Mouse (Mus musculus) heart, postnatal 4 days (tissue): Measurements from ENCODE around the gene Tuba3a. TPM values are rescaled to one million over a fixed set of nuclear protein-coding genes. Genes with fewer than 3 reads are reported as not detected.

Source experiments
- DNase-seq: peaks from one replicate; pipeline ENCODE4 v3.0.0; 2021
- total RNA-seq, 2 experiments: library from RNA; stranded (reverse); gene quantifications; 2 replicates each; pipeline ENCODE4 v1.2.3; 2021

Gene Tuba3a
- not detected for total RNA-seq

DNA sequence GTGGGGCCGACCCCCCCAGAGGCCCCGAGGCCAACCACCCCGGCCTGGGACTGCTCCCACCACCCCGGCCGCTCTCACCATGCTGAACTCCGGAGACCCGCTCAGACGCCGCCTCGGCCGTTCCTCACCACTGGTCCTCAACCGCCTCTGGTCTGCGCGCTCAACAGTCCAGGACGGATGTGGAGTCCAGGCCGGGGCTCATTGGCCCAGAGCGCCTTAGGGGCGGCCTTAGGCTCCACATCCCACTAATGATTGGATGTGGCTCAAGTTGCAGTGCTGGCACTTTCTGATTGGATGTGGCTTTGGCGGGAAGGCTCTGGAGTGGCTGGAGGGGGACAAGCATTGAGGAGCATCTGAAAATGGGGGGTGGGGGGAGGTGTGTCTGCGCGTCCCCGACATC lies at the start of gene Tuba3a:
Tuba3a (minus strand) TSS at position 153 of the 400 bp plus-strand sequence.
- no peak for DNase-seq

DNA sequence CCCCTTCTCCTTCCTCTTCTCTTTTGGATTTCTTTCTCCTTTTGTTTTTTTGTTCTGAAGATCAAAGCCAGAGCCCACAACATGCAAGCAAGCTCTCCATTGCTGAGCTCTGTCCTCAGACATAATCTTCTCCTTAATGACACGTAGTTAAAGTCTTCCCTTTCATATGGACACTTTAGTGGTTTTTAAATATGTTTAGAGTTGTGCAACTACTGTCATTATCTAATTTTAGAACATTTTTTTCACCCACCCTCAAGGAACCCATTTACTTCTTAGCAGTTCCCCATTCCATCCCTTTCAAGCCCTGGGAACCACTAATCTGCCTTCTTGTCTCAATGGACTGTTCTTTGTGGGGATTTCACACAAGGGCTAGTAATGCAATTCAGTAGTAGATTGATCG lies 48.5 kb upstream of the Tuba3a start:
- DNase-seq, result no peak

DNA sequence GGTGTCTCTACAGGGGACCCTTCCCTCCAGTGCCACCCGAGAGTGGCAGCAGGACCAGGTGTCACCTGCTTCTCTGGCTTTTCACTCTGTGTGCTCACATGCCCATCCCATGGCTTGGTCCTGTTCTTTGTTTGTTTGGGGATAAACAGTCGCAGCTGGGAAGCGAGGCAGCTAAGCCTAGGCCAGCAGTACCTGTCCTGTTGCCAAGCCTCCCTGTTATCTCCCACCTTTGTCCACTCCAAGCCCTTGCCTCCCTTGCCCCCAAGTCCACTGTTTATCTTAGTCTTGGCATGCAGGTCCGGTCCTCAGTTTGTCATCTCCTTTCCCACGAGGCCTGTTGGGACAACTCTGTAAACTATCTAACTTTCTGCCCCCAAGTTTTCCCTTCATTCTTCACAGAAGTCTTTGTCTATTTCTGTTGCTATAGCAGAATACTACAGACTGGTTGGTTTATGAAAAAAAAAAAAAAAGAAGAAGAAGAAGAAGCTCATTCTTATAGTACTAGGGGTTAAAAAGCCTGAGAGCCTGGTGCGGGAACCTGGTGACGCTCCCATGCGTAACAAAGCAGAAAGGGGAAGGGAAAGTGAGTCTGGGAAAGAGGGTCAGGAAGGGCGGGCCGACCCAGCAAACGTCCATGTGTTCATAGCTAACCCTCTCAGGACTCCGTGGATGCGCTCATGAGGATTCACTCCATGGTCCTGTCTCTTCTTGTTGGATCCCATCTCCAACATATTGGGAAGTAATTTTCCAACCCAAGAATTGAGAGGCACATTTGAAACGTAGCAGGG lies 47.5 kb upstream of the Tuba3a start:
- DNase-seq, result no peak

DNA sequence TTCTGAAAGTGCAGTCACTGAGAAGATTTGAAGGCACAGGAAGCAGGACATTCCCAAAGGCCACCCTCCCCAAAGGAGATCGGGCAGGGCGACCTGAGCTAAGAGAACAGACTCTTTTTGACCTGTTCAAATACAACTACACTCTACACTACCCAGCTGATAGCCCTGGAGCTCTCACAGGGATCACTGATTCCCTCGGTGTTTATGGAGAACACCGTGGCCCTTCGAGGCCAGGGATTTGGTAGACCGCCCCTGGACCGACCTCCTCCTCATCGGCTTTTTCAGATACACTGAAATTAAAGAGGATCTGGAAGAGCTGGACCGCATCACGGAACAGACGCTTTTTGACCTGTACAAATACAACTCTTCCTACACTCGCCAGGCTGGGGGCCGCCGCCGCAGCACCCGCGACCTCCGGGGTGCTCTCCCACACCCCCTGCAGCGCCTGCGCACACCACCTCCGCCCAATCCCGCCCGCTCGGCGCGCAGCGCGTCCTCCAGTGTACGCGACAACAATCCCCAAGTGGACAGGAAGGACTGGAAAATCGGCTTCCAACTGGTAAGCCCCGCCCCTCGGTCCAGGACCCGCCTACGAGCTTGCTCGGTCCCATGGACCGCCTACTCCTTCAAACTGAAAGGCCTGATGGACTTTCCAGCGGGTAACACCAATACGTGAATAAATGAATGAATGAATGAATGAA lies 44.9 kb upstream of the Tuba3a start:
- peak; percentile 94 for DNase-seq

DNA sequence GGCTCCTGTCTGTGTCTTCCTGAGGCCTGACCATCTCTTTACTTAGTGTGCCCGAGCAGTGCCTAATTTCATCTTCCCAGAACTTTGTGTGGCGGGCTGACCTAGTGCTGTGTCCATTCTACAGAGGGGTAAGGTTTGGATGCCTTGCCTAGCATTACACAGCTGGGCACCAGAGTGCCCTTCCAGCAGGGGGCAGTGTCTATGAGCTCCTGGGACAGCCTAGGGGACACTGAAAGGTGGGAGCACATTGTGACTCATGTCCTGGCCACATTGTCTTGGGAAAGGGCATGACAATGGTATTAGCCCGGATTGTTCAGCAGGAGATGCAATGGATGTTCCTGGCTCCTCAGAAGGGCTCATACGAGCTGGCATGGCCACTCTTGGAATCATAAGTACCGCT lies 42.4 kb upstream of the Tuba3a start:
- DNase-seq, result peak; percentile 59

DNA sequence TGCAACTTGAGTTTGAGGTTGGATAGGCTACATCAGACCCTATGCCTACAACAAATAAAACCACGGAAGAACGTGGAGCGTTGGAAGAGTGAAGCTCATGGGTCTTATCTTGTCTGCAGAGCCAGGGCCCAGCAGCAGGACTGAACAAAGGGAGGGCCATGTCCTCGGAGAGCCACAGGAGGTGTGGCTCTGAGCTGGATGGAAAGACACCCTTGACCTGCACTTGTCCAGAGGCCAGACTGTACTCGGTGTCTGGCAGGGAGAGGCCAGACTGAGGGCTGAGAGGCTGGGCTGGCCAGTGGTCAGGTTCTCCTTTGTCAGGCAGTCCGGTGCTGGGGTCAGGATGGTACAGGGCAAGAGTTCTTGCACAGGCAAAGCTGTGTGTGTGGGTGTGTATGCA lies 39.5 kb upstream of the Tuba3a start:
- DNase-seq, result no peak

DNA sequence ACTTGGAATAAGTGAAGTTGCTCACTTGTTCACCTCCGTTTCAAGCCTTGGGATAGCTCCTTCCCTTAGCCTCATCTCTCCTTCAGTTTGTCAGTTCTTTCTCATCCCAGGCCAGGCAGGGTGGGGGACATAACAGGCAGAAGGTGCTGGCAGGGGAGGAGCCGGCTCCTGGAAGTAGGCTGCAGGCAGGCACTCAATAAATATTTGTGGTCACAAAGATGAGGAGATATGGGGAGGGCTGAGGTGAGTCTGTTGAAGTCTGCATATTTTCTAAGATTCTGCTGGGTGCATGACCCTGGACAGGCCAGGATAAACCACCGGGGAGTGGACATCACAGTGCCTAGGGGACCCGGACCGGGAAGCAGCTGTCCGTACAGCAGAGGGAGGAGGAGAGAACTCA lies 37.7 kb upstream of the Tuba3a start:
- DNase-seq, result no peak

DNA sequence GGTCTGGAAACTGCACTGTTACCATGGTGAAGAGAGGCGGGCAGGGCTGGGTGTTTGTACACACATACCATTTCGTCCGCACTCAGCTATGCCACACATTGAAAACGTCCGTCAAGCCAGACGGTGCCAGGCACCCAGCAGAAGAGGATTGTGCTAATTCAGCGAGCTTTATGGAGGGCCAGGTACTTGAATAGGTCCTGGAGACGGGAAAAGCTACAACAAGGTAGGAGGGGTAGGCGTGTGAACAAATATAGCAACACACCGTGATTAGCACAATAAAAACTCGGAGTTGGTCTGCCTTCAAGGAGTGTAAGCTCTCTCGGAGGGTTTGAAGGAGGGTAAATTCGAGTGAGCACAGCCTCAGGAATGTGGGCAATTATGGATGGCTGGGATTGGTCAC lies 37.0 kb upstream of the Tuba3a start:
- DNase-seq, result no peak

DNA sequence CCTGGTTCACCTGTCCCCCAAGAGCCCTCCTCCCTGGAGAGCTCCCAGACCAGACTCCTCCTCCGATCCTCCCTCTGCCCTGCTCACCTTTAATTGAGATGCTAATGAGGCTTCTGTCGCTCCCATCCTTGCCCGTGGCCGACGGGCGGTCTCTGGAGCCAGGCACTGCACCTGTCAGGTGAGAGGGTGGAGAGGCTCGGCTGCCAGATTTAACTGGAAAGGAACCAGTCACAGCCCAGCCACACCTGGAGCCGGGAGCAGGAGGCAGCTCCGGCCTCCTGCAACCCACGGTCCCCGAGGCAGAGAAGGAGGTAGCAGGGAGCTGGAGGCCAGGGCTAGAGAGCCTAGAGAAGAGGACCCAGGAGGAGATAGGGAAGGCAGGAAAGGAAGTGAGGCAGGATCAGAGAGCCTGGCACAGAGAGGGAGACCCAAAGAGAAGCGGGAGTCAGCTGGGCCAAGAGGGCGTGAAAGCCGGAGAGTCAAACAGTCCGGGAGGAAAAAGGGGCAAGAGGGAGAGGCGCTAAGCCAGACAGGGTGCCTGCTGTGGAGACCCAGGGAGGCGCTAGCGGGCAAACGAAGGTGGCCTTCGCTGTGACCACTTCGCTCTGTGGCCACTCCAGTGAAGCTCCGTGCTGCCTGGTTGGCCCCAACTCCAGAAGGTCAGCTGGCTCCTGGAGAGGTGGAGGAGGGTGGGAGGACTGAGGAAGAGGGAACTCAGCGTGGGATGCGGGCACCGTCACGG lies 35.4 kb upstream of the Tuba3a start:
- no peak for DNase-seq

DNA sequence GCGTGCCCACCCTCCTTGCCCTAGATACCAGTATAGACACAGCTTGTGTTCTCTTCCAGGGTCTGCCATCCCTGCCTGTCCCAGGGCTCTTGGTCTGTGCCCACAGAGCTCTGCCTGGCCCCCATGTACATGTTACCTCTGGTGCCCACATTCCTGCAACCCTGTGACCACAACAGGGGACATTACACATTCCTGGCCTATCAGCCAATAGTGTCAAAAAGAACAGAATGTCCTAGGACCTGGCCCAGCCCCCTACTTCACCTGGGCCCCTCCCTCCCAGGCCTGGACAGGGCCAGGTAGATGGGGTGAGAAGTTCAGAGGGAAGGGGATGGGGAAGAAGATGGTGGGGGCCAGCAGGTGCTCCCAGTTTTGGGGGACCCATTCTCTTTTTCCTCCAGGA lies 34.5 kb upstream of the Tuba3a start, which contains the start of gene Scnn1a:
Scnn1a (plus strand) TSS at position 337 of the 400 bp plus-strand sequence.
- DNase-seq, result no peak

DNA sequence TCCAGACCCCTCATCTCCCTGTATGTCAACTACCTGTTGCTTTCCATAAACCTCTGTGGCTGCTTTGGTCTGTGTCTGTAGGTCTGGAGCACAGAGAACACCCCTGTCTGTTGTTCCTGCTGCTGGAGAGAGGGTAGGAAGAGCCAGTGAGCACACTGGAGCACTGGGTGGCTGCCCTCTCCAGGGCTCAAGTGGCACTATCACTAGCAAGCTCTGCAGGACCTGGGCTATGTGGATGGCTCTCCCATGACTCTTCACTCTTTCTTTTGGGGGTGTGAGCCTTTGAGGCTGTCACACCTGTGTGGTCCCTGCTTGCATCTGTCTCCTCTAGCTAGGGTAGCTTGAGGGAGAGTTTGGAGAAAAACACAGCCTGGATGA lies 34.1 kb upstream of the Tuba3a start:
- DNase-seq, result no peak

DNA sequence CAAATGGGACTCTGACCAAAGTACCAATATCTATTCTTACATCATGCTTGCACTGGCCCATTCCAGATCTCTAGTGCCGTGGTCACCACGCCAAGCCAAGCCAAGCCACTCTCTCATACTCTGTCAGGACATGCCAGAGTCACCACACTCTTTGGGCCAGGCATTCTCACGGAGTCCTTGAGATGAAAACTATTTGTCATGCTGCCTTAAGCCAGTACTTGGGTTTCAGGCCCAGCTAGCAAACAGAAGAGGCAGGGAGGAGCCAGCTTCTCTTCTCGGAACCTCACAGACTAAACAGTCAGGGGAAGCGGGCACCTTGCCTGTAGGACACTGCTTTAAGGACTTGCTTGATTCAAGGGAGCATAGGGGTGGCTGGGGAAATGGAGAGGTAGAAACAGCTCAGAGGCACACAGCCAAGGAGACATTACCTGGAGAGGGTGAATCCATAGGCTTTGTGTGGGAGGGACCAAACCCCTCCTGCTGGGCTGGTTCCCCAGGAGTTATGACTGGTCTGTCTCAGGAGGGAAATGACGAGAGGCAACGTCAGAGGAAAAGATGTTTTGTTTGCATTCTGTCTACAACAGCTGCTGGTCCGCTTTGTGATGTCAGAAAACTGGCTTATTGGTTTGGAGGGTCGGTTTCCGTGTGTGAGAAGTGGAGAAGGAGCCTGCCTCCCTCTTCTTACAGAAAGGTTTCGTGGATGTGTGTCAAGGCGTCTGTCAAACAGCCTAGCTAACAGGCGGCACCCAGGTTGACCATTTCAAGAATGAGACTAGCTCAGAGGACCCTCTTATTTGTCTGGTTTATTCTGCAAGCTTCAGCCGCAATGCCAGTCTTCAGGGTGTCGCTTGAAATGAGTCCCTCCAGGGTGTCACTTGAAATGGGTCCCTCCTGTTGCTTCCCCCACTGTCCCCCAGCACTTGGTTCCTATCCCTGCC lies 33.4 kb upstream of the Tuba3a start:
- DNase-seq, result no peak

DNA sequence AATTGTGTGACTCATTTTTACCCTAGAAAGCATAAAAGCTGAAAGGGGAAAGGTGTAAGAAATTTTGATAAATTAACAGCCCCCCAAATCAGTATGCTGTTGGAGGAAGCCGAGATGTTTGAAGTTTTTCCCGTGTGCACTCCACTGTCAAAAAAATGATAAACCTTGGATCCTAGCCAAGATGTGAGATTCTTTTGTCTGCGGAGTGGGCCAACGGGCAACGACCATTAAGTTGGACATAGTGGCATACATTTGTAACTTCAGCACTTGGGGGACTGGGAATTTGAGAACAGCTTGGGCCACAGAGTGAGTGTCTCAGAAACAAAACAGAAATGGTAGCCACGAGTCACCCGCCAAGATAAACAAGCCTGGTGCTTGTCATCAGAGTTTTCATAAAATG lies 31.2 kb upstream of the Tuba3a start:
- DNase-seq, result no peak

DNA sequence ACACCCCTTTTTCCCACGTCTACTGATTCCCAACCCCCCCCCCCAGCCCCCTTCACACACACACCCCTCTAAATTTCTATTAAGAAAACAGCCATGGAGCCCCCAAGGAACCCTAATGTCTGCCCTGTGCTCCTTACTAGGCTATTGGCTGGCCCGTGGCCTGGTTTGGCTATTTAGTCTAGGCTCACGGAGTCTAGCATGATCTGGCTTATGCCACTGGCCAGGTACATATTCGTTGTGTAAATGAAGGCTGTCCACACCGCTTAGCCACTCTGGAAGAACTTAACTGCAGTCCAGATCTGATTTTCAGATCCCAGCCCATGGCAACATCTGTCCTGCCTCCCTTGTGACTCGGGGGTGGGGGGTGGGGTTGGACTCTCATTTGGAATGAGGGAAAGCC lies 28.9 kb upstream of the Tuba3a start:
- DNase-seq, result no peak

DNA sequence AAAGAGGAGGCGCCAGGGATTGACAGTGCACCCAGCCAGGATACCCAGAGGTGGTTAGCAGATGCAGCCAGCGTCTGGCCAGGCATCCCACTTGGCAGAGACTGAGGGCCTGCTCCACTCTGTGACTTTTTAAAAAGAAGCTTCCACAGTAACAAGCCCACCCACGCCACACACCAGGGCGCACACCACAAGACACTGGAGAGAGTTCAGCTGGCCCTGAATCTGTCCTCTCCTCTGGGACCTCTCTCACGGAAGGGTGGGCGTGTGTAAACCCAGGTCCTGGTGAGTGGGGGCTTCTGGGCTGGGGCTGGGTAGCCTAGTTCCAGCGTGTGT lies 28.4 kb upstream of the Tuba3a start:
- no peak for DNase-seq

DNA sequence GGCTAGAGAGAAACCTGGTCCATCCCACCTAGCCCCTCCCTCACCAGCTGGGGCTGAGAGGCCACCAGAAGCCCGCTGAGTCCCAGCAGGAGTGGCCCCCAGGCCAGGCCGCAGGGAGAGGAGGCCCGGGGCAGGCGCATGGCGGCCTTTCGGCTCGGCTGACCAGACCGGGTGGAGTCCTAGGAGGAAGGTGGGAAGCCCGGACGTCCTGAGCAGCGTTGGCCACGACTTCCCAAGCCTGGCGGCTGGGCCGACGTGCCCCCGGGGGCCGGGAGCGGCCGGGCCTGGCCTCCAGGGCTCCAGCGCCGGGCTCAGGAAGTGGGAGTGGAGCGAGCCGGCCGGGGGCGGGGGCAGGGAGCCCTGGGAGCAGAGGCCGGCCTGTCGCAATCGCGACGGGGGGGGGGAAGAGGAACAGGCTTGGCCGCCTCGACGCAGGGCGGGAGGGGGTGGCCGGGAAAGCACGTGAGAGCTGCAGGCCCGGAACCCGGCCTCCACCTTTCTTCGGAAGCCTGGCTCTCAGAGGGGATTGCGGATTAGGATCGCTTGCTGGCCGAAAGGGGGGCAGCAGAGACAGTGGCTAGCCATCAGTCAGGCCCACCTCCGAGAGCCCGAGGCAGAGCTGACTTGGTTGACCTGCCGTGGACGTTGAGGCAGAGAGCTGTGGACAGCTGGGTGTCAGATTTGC lies 27.8 kb upstream of the Tuba3a start, which contains the start of gene Ltbr:
Ltbr (minus strand) TSS at position 340 of the 685 bp plus-strand sequence.
- peak; percentile 91 for DNase-seq

DNA sequence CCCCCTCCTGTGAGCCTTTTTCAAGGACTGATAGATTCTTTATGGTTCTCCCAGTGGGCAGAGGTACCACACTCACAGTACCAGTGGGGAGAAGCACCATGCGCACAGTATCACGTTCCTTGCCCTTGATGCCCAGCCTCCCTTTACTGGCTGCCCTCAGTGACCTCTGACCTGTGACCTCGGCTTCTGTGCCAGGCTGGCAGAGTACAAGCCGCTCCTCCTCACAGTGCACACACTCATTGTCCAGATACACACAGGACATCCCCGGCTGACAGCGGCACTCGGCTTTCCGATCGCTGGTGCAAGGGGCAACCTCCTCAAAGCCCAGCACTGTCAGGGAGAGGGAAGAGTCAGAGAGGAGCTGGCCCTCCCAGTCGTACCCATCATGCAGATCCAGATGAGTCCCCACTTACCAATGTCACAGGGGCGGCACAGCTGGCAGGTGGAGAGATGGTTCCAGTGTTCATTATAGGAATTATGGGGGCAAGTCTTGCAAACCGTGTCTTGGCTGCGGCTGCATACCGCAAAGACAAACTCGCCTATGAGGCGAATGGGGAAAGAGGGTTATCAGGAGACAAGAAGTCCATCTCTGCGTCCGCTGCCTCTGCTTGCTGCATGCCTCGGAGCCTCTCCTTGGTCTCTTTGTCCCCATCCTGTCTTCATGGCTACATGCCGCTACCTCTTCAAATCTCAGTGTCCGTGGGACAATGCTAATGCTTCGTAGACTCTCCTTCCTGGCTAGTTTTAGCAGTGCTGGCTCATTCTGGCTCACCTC lies 26.9 kb upstream of the Tuba3a start:
- DNase-seq, result no peak

DNA sequence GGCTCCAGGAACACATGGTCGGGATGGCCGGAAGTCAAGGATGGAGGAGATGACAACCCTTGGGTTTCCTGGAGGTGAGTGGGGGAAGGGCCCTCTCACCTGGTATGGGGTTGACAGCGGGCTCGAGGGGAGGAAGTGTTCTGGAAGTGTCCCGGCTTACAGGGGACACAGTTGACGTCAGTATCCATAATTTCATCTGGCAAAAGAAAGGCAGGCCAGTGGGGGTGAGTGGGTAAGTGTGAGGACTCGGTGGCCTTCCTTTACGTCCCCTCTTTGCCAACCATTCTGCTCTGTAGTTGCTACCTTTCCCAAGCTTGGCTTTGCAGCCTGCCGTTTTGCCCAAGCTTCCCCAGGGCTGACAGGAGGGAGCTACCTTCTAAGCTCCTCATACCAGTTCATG lies 26.3 kb upstream of the Tuba3a start:
- DNase-seq, result no peak

DNA sequence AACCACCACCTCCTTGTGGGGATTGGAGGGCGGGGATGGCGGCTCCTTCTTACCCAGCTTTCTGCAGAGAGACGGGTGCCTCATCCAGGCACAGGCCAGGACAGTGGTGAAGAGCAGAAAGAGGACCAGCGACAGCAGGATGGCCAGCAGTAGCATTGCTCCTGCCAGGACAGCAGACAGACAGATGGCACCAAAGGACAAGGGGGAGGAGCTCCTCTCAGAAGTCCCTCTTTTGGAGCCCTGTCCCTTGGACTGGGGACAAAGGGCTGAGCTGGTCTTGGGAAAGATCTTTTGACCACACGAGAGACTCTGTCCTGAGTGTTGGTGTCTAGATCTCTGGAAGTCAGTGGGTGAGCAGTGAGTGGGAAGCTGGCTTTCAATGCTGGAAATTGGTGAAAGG lies 23.6 kb upstream of the Tuba3a start:
- DNase-seq, result no peak

DNA sequence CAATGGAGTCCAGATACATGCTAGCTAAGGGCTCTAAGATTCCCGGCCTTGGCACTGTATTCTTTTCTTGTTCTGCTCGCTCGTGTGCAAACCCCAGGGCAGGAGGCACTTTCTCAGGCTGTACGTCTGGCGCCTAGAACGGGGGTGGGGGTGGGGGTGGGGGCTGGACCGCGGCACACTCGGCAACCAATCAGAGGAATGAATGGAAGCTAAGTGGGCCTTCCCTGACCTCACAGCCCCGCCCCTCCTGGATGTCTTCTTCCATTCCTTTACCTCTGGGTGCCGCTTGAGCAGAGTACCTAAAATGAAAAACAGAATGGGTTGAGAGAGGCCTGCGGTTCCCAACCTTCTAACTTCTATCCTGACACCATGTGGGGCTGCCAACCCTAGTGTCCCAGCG lies 23.1 kb upstream of the Tuba3a start:
- no peak for DNase-seq

DNA sequence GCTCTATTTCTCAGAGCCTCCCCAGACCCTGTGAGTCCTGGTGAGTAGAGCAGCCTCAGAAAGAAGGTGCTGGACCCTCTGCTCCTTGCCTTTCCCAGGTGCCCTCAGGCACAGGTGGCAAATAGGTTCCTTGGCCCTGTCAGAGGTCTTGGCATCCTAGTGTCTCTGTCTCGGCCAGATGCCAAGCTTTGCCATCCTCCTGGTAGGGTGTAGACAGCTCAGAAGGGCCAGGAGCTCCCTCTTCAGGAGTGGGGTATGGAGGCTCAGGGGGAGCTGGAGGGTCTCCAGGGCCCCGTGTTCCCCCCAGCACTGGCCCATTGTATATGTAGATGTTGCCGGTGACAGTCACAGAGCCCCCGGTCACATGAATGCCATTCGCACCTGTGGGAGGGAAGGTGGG lies 21.2 kb upstream of the Tuba3a start:
- no peak for DNase-seq
